Mouse (Mus musculus) embryonic facial prominence, embryonic 12.5 days (tissue): ENCODE results near the gene Tbxa2r. TPM values are rescaled to one million over a fixed set of nuclear protein-coding genes. Genes with fewer than 3 reads are reported as not detected.
A peak's percentile ranks its signal among the peaks of the same experiment; 100 is the strongest.

ENCODE experiments used
- ATAC-seq: fragments of 200-750 bp; cut with Nextera tagmentation; 2 replicates; pipeline ENCODE4 v1.8.0; 2017; ENCODE audit not compliant: insufficient number of reproducible peaks, insufficient read depth, low FRiP score, low TSS enrichment
- H3K27ac ChIP-seq: fragments of 300-500 bp; sonication (generic); 2 replicates; pipeline ENCODE4 v1.5.1; 2016; ENCODE audit warnings: mild to moderate bottlenecking
- H3K27me3 ChIP-seq: fragments of 300-500 bp; sonication (generic); 2 replicates; pipeline ENCODE4 v1.6.1; 2016; ENCODE audit warnings: mild to moderate bottlenecking, moderate library complexity
- H3K36me3 ChIP-seq: fragments of 300-500 bp; sonication (generic); 2 replicates; pipeline ENCODE4 v1.6.1; 2016; ENCODE audit warnings: mild to moderate bottlenecking
- H3K4me1 ChIP-seq: fragments of 300-500 bp; sonication (generic); 2 replicates; pipeline ENCODE4 v1.6.1; 2016
- H3K4me2 ChIP-seq: fragments of 300-500 bp; sonication (generic); replicated peaks from 2 replicates; pipeline ENCODE4 v1.6.1; 2016; ENCODE audit warnings: mild to moderate bottlenecking, moderate library complexity
- H3K4me3 ChIP-seq: fragments of 300-500 bp; sonication (generic); 2 replicates; pipeline ENCODE4 v1.5.1; 2016; ENCODE audit warnings: mild to moderate bottlenecking
- H3K9ac ChIP-seq: fragments of 300-500 bp; sonication (generic); 2 replicates; pipeline ENCODE4 v1.6.1; 2016; ENCODE audit warnings: mild to moderate bottlenecking, moderate library complexity
- H3K9me3 ChIP-seq: fragments of 300-500 bp; sonication (generic); 2 replicates; pipeline ENCODE4 v1.6.1; 2016; ENCODE audit warnings: mild to moderate bottlenecking, moderate library complexity
- WGBS: fragments of 180-500 bp; shearing (Covaris S2); methylation state at CpG from one replicate; pipeline ENCODE4 v1.1.7; 2016; 5-methylcytosine and 5-hydroxymethylcytosine counted together
- polyA plus RNA-seq: library from polyadenylated mRNA; unstranded; fragments of >200 nt; fragmentation: Nextera tagmentation; extraction: Ambion mirVana; gene quantifications from 2 replicates; pipeline ENCODE4 v1.2.1, GENCODE M21; 2016

Tbxa2r gene
- polyA plus RNA-seq, 1 experiment from 2014 or later: 3.1 TPM

DNA sequence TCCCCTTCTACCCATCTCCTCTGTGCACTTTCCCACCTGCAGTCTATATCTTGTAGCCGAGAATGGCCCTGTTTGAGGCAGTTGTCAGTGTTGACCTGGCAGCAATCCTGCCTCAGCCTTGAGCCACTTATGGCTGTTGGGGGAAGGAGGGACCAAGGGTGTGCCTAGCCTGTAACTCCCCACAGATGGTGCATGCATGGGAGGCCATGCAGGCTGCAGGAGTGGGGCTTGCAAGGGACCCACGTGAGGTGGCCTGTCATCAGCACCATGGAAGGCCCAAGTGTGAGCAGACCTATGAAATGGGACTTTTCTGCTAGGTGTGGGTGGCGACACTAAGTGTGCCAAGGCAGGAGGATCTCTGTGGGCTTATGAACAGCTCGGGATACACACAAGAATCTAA lies 36.5 kb downstream of the Tbxa2r start:
- no peak overlapping the region for H3K9ac ChIP-seq
- peaks cover 35% of the 10 kb centered on the region for H3K27me3 ChIP-seq
- no peak for ATAC-seq
- peak overlapping the region; percentile 49; the same call in 1 of the 2 replicates for H3K4me2 ChIP-seq
- peak overlapping the region; percentile 25 for H3K4me3 ChIP-seq
- peaks cover 30% of the 10 kb centered on the region for H3K4me1 ChIP-seq
- no peaks in the 10 kb centered on the region for H3K9me3 ChIP-seq
- H3K36me3 ChIP-seq: peaks cover 50% of the 10 kb centered on the region
- H3K27ac ChIP-seq: no peak overlapping the region
- WGBS: 41% methylated on average over 4 of the region's 4 CpGs

DNA sequence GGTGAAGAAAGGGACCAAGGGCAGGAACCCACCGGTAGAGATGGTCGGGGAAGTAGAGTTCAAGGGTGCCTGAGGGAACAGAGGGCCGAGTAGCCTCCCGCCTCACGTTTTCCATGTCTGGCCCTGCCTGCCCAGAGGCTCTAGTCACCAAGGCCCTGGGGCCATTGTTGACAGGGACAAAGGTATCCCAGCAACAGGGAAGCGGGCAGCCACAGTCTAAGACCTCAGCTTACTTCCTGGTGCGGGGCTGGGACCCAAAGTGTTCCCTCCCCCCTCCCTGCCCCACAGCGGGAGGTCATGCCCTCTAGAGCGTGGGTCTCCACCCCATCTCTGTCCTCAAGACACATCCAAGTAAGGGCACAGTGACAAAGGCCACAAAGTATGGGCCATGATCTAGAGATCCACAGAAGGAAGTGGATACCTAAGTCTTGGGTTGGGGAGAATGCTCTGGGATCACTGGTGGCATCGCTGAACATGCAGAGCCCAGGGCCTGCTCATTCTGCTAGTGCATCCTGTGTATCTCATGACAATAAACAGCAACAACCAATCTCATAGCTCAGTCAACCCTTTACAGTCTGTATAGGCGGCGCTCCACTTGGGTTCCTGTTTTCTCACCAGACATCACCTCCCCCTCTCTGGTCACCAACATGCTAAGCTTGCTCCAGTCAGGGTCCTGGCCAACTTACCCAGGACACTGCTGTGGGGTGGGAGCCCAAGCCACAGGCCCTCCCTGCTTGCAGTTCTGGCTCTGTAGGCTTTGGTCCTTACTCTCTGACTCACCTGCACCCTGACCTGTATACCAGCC lies 37.3 kb downstream of the Tbxa2r start, which contains the start of gene 4930404N11Rik:
TSS of gene 4930404N11Rik (minus strand) at position 145 of the 805 bp plus-strand sequence.
- peaks cover 35% of the 10 kb centered on the region for H3K27me3 ChIP-seq
- no peaks in the 10 kb centered on the region for H3K9me3 ChIP-seq
- 27% methylated on average over 10 of the region's 12 CpGs for WGBS
- no peak for ATAC-seq
- H3K4me2 ChIP-seq: peak within 1 kb of the TSS; percentile 49
- H3K4me3 ChIP-seq: peak within 1 kb of the TSS; percentile 25
- H3K4me1 ChIP-seq: peaks cover 26% of the 10 kb centered on the region
- H3K9ac ChIP-seq: 0 out of 2 replicates have a peak within 1 kb of the TSS, but pooled peaks have one; percentile 49
- peaks cover 57% of the 10 kb centered on the region for H3K36me3 ChIP-seq
- no peak within 1 kb of the TSS for H3K27ac ChIP-seq

DNA sequence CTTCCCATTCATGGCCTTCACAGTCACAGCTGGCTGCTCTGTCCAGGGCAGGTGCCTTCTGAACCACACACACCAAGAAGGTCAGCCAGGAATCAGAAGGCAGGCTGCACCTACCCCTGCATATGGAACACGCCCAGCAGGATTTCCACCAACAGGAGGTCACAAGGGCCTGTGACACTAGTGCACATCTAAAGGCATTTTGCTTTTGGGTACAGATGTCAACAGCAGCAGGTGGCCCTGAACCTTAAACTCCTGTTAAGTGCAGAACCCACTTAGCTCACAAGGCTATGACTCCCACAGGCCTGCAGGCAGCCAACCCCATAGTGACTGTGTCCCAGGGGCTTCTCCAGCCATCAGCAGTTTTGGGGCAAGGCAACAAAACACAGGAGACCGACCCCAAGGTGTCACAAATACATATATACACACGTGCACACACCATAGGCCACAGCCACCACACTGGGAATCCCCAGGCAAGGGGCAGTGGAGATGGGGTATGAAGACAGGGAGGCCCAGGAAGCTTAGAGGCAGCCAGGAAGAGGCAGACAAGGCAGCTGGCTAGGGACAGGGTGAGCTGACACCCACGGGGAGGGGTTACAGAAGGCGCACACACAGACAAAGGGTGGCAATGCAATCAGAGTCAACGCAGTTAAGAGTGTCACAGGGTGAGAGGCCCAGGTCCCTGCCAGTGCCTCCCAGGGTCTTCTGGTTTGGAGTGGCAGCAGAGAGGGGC lies 38.1 kb downstream of the Tbxa2r start:
- H3K27me3 ChIP-seq: peaks cover 35% of the 10 kb centered on the region
- no peak overlapping the region for H3K4me3 ChIP-seq
- H3K9ac ChIP-seq: no peak overlapping the region
- no peak for ATAC-seq
- no peaks in the 10 kb centered on the region for H3K9me3 ChIP-seq
- 79% methylated on average over 6 of the region's 6 CpGs for WGBS
- H3K27ac ChIP-seq: no peak overlapping the region
- H3K4me1 ChIP-seq: peaks cover 22% of the 10 kb centered on the region
- H3K36me3 ChIP-seq: peaks cover 60% of the 10 kb centered on the region
- H3K4me2 ChIP-seq: no peak overlapping the region

DNA sequence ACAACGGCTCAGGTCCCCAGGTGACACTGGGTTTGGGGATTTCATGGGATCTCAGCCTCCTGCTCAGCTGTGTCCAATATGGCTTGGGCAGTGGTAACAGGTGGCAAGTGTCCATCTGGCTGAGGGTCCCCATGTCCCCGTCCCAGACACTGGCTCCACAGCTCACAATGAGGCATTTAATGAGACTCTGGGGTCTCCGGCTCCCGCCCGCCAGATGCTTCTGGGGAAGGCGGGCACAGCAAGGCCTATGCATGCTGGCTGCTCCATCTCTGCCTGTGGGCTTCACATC lies 38.6 kb downstream of the Tbxa2r start:
- Histone ChIP-seq H3K4me2 (no peak overlapping the region), H3K9ac (no peak overlapping the region), H3K4me3 (no peak overlapping the region), H3K4me1 (peaks cover 22% of the 10 kb centered on the region), H3K36me3 (peaks cover 64% of the 10 kb centered on the region), H3K27me3 (peaks cover 35% of the 10 kb centered on the region), H3K27ac (no peak overlapping the region), H3K9me3 (no peaks in the 10 kb centered on the region)
- 88% methylated on average over 6 of the region's 6 CpGs for WGBS
- no peak for ATAC-seq

DNA sequence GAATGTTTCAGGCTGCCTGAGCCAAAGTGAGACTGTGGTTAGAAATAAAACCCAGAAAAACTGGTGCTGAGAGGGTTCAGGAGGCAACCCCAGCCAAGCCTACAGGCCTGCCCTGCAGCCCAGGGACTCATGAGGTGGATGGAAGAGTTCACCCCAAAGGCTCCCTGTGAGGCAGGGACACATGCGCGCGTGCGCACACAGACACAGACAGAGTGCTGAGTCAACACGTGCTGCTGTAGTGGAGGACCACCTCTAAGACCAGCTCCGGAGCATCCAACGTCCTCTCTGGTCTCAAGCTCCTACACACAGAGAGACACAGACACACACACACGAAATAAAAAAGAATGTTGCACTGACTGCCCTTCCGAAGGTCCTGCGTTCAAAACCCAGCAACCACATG lies 46.8 kb downstream of the Tbxa2r start:
- H3K36me3 ChIP-seq: peaks cover 45% of the 10 kb centered on the region
- ATAC-seq: no peak
- H3K4me2 ChIP-seq: no peak overlapping the region
- no peaks in the 10 kb centered on the region for H3K27me3 ChIP-seq
- peaks cover 22% of the 10 kb centered on the region for H3K4me1 ChIP-seq
- no peaks in the 10 kb centered on the region for H3K9me3 ChIP-seq
- 94% methylated on average over 10 of the region's 10 CpGs for WGBS
- H3K27ac ChIP-seq: no peak overlapping the region
- H3K9ac ChIP-seq: no peak overlapping the region
- H3K4me3 ChIP-seq: no peak overlapping the region

DNA sequence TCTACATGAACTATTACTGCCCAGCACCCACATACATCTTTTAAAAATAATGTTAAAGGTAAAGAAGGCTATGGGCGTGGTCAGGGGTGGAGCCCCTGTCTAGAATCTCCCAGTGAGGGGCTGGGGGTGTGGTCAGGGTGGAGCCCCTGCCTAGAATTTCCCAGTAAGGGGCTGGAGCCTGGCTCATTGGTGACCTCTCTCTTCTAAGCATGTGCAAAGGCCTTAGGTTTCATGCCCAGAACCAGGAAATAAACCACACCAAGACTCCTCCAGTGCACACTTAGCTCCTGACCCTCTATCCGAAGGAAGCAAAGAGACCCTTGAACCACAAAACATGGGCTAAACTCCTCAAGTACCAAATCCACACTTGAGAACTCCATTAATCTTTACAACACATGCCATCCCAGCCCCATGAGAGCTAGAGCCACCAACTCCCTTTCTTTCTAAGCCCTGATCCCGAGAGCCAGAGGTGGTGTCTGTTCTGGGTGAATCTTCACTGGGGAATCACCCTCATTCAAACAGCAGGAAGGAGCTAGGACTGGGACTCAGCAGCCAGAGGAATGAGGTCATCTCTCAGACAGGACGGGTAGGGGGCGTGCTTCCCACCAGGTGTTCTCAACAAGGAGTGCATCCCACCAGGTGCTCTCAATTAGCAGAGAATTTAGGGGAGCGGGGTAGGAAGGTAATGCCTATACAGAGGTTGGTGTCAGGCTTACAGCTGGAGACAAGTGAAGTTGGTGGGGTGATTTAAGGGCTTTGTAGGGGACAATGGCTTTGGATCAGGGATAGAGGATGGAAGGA lies 48.2 kb downstream of the Tbxa2r start:
- no peak for ATAC-seq
- Histone ChIP-seq H3K4me1 (peaks cover 22% of the 10 kb centered on the region), H3K4me3 (peak overlapping the region; percentile 85), H3K4me2 (peak overlapping the region; percentile 79), H3K9ac (peak overlapping the region; percentile 96), H3K27ac (peak overlapping the region; percentile 75; the same call in 1 of the 2 replicates), H3K27me3 (no peaks in the 10 kb centered on the region), H3K36me3 (peaks cover 31% of the 10 kb centered on the region), H3K9me3 (no peaks in the 10 kb centered on the region)
- WGBS: 31% methylated on average over 6 of the region's 6 CpGs

DNA sequence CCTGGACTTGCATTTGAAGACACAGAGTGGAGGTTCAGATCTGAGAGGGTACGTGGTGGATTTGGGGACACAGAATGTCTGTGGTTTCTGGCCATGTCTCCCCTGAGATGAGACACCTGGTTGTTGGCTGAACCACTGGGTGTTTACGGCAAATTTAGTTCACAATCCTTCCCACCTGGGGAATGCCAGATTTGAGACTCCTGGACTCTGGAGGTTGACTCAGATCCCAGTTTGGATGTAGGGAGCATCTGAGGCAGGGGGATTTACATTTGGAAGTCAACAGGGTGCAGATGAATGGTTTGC lies 48.8 kb downstream of the Tbxa2r start:
- Histone ChIP-seq H3K4me1 (peaks cover 22% of the 10 kb centered on the region), H3K27ac (peak overlapping the region; percentile 75; the same call in 1 of the 2 replicates), H3K36me3 (peaks cover 28% of the 10 kb centered on the region), H3K27me3 (no peaks in the 10 kb centered on the region), H3K9ac (peak overlapping the region; percentile 96), H3K4me2 (peak overlapping the region; percentile 79), H3K9me3 (no peaks in the 10 kb centered on the region), H3K4me3 (peak overlapping the region; percentile 85)
- WGBS: 56% methylated on average over 2 of the region's 2 CpGs
- no peak for ATAC-seq

DNA sequence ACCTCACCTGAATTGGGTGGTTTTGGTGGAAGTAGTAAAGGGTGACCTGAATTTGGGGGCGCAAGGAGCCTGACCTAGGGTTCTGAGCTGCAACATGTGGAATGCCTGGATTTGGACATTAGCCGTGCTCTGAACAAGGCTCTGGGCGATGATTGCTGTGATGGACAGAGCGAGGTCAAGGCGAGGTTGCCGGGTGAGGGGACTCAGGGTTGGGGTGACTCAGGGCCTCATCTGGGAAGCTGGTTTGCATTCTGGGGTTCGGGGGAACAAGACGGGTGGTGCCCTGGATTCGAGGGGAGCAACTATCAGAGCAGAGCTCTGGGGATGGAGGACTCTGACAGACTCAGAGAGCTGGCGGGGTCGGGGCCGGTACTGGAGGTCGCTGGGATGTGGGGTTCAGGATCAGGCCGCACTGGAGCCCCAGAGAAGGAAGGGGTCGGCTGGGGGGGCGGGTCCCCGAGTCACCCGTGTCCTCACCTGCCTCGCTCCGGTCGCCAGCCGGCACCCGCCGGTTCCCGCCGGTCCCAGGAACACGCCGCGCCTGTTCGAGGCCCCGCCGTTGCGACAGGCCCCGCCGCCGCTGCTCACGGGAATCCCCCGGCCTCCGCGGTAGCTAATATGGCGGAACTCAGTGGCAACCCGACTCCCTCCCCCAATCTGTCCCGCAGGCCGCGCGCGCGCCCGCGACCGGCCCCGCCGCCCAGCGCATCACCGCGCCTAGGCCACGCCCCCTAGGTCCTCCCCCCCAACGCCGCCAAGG lies 49.4 kb downstream of the Tbxa2r start, which contains the start of gene Fzr1:
TSS of gene Fzr1 (minus strand) at position 724 of the 760 bp plus-strand sequence.
- peaks cover 22% of the 10 kb centered on the region for H3K4me1 ChIP-seq
- ATAC-seq: peak; percentile 41
- WGBS: 1% methylated on average over 57 of the region's 59 CpGs
- no peaks in the 10 kb centered on the region for H3K9me3 ChIP-seq
- H3K36me3 ChIP-seq: peaks cover 26% of the 10 kb centered on the region
- no peaks in the 10 kb centered on the region for H3K27me3 ChIP-seq
- peak within 1 kb of the TSS; percentile 79 for H3K4me2 ChIP-seq
- peak within 1 kb of the TSS; percentile 96 for H3K9ac ChIP-seq
- H3K27ac ChIP-seq: peak within 1 kb of the TSS; percentile 78
- H3K4me3 ChIP-seq: peak within 1 kb of the TSS; percentile 85

DNA sequence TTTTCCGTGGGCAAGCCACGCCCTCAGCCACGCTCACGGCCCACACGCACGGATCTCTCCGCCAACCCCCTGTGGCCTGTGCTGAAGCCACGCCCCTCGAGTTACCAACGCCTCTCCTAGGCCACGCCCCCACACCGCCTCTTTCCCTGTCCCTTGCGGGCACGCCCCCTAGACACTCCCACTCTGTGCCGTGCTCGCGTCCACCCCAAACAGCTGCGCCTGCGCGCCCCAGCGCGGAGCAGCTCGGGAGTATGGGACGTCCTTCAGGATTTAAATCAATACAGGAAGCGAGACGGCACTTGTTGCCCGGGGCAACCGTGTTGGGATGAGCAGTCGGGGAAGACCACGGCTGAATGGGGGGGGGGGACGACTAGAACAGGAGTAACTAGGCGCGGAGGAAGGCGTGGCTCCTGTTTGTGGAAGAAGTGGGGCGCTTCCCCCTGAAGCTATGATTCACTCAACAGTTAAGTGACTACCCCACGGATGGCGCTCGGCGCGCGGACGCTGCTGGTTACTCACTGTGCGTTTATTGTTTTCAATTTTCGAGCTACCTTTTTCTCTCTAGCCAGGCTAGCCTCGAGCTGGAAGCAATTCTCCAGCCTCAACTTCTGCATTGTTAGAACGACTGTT lies 50.1 kb downstream of the Tbxa2r start:
- peak overlapping the region; percentile 85 for H3K4me3 ChIP-seq
- ATAC-seq: peak; percentile 93
- H3K36me3 ChIP-seq: peaks cover 19% of the 10 kb centered on the region
- H3K4me1 ChIP-seq: peaks cover 22% of the 10 kb centered on the region
- WGBS: under 1% methylated on average over 45 of the region's 46 CpGs
- H3K4me2 ChIP-seq: peak overlapping the region; percentile 79
- H3K9ac ChIP-seq: peak overlapping the region; percentile 28
- peak overlapping the region; percentile 78 for H3K27ac ChIP-seq
- H3K27me3 ChIP-seq: no peaks in the 10 kb centered on the region
- H3K9me3 ChIP-seq: no peaks in the 10 kb centered on the region

DNA sequence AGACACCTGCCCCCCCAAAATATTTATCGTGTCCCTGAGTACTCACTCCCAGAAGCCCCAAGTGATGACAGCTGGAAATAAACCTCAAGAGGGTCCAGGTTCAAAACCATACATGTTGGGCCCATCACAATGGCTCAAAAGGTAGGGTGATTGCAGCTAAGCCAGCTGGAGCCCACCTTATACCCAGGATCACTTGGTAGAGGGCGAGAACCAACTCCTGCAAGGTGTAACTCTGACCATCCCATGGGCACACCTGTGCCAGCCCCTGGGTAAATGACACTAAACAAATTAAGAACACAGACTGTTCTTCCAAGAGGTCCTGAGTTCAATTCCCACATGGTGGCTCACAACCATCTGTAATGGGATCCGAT lies 50.6 kb downstream of the Tbxa2r start:
- H3K4me3 ChIP-seq: peak overlapping the region; percentile 85
- H3K9ac ChIP-seq: peak overlapping the region; percentile 28
- H3K4me1 ChIP-seq: peaks cover 22% of the 10 kb centered on the region
- H3K9me3 ChIP-seq: no peaks in the 10 kb centered on the region
- H3K36me3 ChIP-seq: peaks cover 14% of the 10 kb centered on the region
- no peak for ATAC-seq
- peak overlapping the region; percentile 79 for H3K4me2 ChIP-seq
- peak overlapping the region; percentile 78 for H3K27ac ChIP-seq
- no peaks in the 10 kb centered on the region for H3K27me3 ChIP-seq
- 55% methylated on average over 3 of the region's 3 CpGs for WGBS
